10 mouse cellular contexts compared by ENCODE assay signal in genomic region chr12:112510365-112510732, GRCm38 (mm10). TPM values are rescaled to one million over a fixed set of nuclear protein-coding genes. Genes with fewer than 3 reads are reported as not detected.
DNase-seq lines count a peak whose midpoint lies in the region; ATAC-seq lines count a peak whose summit lies in the region.
"Had no signal": no experiment of that assay in that cellular context is flagged by ENCODE, and none has a peak within 500 bp of the region (broad histone marks: within the 10 kb centered on the region; RNA-seq: fewer than 3 reads in every experiment).

No protein-coding gene starts in this region.

- peaks cover 8% of the 10 kb centered on the region for H3K4me1 ChIP-seq in heart, embryonic 13.5 days
- H3K4me1 ChIP-seq in forebrain, embryonic 16.5 days (replicated peaks; ENCODE audit: control insufficient read depth, insufficient read depth, low read length): peaks cover 36% of the 10 kb centered on the region
- H3K4me1 ChIP-seq in midbrain, embryonic 11.5 days (ENCODE audit: control insufficient read depth, insufficient read depth, low read length): peaks cover 8% of the 10 kb centered on the region

- ATAC-seq in heart, embryonic 13.5 days (ENCODE audit: extremely low read depth, insufficient number of reproducible peaks, low FRiP score, low TSS enrichment): no peak
- ATAC-seq in forebrain, embryonic 16.5 days: no peak
- ATAC-seq in midbrain, embryonic 11.5 days (ENCODE audit: low FRiP score): peak; percentile 51; the same call in 1 of the 2 replicates

- peak overlapping the region; percentile 81 for H3K4me2 ChIP-seq in heart, embryonic 13.5 days
- H3K4me2 ChIP-seq in forebrain, embryonic 16.5 days (ENCODE audit: low read length): peak overlapping the region; percentile 64
- H3K4me2 ChIP-seq in midbrain, embryonic 11.5 days: peak overlapping the region; percentile 42

- 16% methylated on average over 7 of the region's 7 CpGs for WGBS in heart, embryonic 13.5 days
- 23% methylated on average over 7 of the region's 7 CpGs for WGBS in forebrain, embryonic 16.5 days
- WGBS in midbrain, embryonic 11.5 days: 31% methylated on average over 7 of the region's 7 CpGs

- peaks cover 84% of the 10 kb centered on the region for H3K27me3 ChIP-seq in heart, embryonic 13.5 days (replicated peaks)
- peaks cover 6% of the 10 kb centered on the region; the same call in 1 of the 2 replicates for H3K27me3 ChIP-seq in forebrain, embryonic 16.5 days (replicated peaks; ENCODE audit: control insufficient read depth, insufficient read depth, low read length)
- H3K27me3 ChIP-seq in midbrain, embryonic 11.5 days (ENCODE audit: control insufficient read depth, insufficient read depth, low read length): peaks cover 19% of the 10 kb centered on the region

- no peak overlapping the region for H3K9ac ChIP-seq in heart, embryonic 13.5 days
- peak overlapping the region; percentile 56 for H3K9ac ChIP-seq in forebrain, embryonic 16.5 days (replicated peaks; ENCODE audit: low read depth, low read length)
- no peak overlapping the region for H3K9ac ChIP-seq in midbrain, embryonic 11.5 days (ENCODE audit: low read length)

- intact Hi-C loops in heart, postnatal 10 days (cut with DNase I): no loop called here

- H3K4me3 ChIP-seq in heart, embryonic 13.5 days: peak overlapping the region; percentile 48
- H3K4me3 ChIP-seq in forebrain, embryonic 16.5 days (replicated peaks; ENCODE audit: low read length): peak overlapping the region; percentile 41
- H3K4me3 ChIP-seq in midbrain, embryonic 11.5 days (ENCODE audit: low read depth, low read length): peak overlapping the region; percentile 24

- no peaks in the 10 kb centered on the region for H3K36me3 ChIP-seq in heart, embryonic 13.5 days
- H3K36me3 ChIP-seq in forebrain, embryonic 16.5 days (ENCODE audit: control insufficient read depth, insufficient read depth): no peaks in the 10 kb centered on the region
- H3K36me3 ChIP-seq in midbrain, embryonic 11.5 days (ENCODE audit: control insufficient read depth, insufficient read depth, low read length): no peaks in the 10 kb centered on the region

- no peak for DNase-seq in heart, postnatal 10 days
- peak; percentile 25 for DNase-seq in NIH3T3 (ENCODE audit: low read depth)
- no peak for DNase-seq in midbrain, embryonic 11.5 days (ENCODE audit: low spot score, missing footprints)
- DNase-seq in spleen, postnatal 14 days (ENCODE audit: low spot score in 2 of 2): no peak
- no peak for DNase-seq in cerebellum, adult 11-12 months
- DNase-seq in layer of hippocampus, postnatal 36 days: no peak
- DNase-seq: kidney, adult 2 months had no signal

- H3K27ac ChIP-seq in heart, embryonic 13.5 days (replicated peaks): no peak overlapping the region
- H3K27ac ChIP-seq in forebrain, embryonic 16.5 days (ENCODE audit: low read length): peak overlapping the region; percentile 20; the same call in 1 of the 2 replicates
- H3K27ac ChIP-seq in midbrain, embryonic 11.5 days (ENCODE audit: low read depth, low read length): peak overlapping the region; percentile 26; the same call in 1 of the 2 replicates
- H3K27ac ChIP-seq: macrophage had no signal

- no peaks in the 10 kb centered on the region for H3K9me3 ChIP-seq in heart, embryonic 13.5 days
- H3K9me3 ChIP-seq in forebrain, embryonic 16.5 days (ENCODE audit: control insufficient read depth, low read length): no peaks in the 10 kb centered on the region
- no peaks in the 10 kb centered on the region for H3K9me3 ChIP-seq in midbrain, embryonic 11.5 days (ENCODE audit: control insufficient read depth, low read length)

RNA-seq across cellular contexts. Expression of gene Tmem179, which starts 6.2 kb away (rescaled TPM):
- 0.62 and 0.70 TPM in 2 replicates for polyA plus RNA-seq in heart, embryonic 13.5 days (2015; fragmentation: Nextera tagmentation; extraction: Ambion mirVana)
- total RNA-seq in heart, postnatal 10 days (2021): not detected
- polyA plus RNA-seq in forebrain, embryonic 16.5 days (2015; fragmentation: Nextera tagmentation; extraction: Ambion mirVana): 49.7 and 71.7 TPM in 2 replicates
- polyA plus RNA-seq in midbrain, embryonic 11.5 days (2014; fragmentation: Nextera tagmentation; extraction: Ambion mirVana): 4.9 and 5.9 TPM in 2 replicates
- total RNA-seq in layer of hippocampus, postnatal 36 days (2021): 100 to 1,000 TPM; 112 to 121 TPM
- polyA plus RNA-seq: macrophage had no signal

RNA-seq across cellular contexts. Expression of gene A530016L24Rik, which starts 21.1 kb away (rescaled TPM):
- 6.0 and 6.2 TPM in 2 replicates for polyA plus RNA-seq in heart, embryonic 13.5 days (2015; fragmentation: Nextera tagmentation; extraction: Ambion mirVana)
- total RNA-seq in heart, postnatal 10 days (2021): 10 to 100 TPM; 16.5 to 18.5 TPM
- polyA plus RNA-seq in forebrain, embryonic 16.5 days (2015; fragmentation: Nextera tagmentation; extraction: Ambion mirVana): 0.17 and 0.42 TPM in 2 replicates
- not detected in 2 replicates for polyA plus RNA-seq in midbrain, embryonic 11.5 days (2014; fragmentation: Nextera tagmentation; extraction: Ambion mirVana)
- total RNA-seq in layer of hippocampus, postnatal 36 days (2021): under 1 TPM in 1 of 2 experiments, not detected in 1; 0.20 TPM
- polyA plus RNA-seq: macrophage had no signal
